34 mouse cellular contexts compared by ENCODE assay signal in the genomic region with DNA sequence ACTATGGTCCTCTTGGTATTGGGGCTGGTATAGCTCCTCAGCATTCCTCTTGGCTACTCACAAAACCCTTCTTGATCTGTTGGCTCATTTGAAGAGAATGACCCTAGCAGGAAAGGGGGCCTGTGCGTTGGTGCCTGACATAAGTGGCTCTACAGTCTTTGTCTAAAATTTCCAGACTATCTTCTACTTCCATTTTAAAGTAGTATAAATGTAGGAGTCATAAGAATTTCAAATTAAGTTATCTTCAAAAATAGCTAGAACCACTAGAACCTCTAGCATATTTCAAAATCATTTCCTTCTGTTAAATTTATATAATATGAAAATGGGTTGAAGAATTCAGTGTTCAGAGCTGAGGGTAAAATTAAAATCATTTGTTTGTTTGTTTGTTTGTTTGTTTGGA.
"Had no signal": no experiment of that assay in that cellular context is flagged by ENCODE, and none has a peak within 500 bp of the region (broad histone marks: within the 10 kb centered on the region; RNA-seq: fewer than 3 reads in every experiment).

No protein-coding gene starts in this region.

- ATAC-seq: hindbrain, embryonic 16.5 days; hindbrain, postnatal 0 days; inflammation-experienced regulatory T-cells, adult 6 months; intestine, embryonic 15.5 days; intestine, embryonic 16.5 days; intestine, postnatal 0 days had no signal

- DNase-seq: heart, postnatal 10 days; heart, postnatal 14 days; heart, postnatal 36 days; heart, postnatal 4 days; kidney, adult 11 months; kidney, adult 18-20 months; kidney, adult 2 months; kidney, adult 8-10 months; kidney, adult 9 months; kidney, postnatal 10 days; kidney, postnatal 14 days; kidney, postnatal 25 days; kidney, postnatal 36 days; kidney, postnatal 4 days; layer of hippocampus, adult 9-11 months; layer of hippocampus, postnatal 36 days had no signal

- H3K9me3 ChIP-seq: heart, embryonic 12.5 days; heart, embryonic 13.5 days; heart, embryonic 15.5 days; hindbrain, embryonic 10.5 days; hindbrain, embryonic 12.5 days; hindbrain, embryonic 13.5 days; hindbrain, embryonic 15.5 days; intestine, embryonic 15.5 days; kidney, embryonic 15.5 days had no signal

- H3K27ac ChIP-seq: heart, embryonic 13.5 days; heart, embryonic 15.5 days; hindbrain, embryonic 10.5 days; hindbrain, embryonic 12.5 days; hindbrain, embryonic 13.5 days; hindbrain, embryonic 14.5 days; hindbrain, embryonic 15.5 days; hindbrain, postnatal 0 days; intestine, embryonic 15.5 days; kidney, embryonic 15.5 days; kidney, postnatal 0 days; layer of hippocampus, adult 2 months had no signal

- H3K4me1 ChIP-seq: heart, embryonic 12.5 days; heart, embryonic 13.5 days; heart, embryonic 15.5 days; hindbrain, embryonic 10.5 days; hindbrain, embryonic 12.5 days; hindbrain, embryonic 13.5 days; hindbrain, embryonic 15.5 days; intestine, embryonic 15.5 days; kidney, embryonic 15.5 days had no signal

- H3K4me2 ChIP-seq: heart, embryonic 11.5 days; heart, embryonic 12.5 days; heart, embryonic 13.5 days; heart, embryonic 15.5 days; hindbrain, embryonic 12.5 days; hindbrain, embryonic 13.5 days; hindbrain, embryonic 14.5 days; hindbrain, embryonic 15.5 days; intestine, embryonic 15.5 days; kidney, embryonic 15.5 days had no signal

- H3K36me3 ChIP-seq: heart, embryonic 12.5 days; heart, embryonic 13.5 days; heart, embryonic 15.5 days; hindbrain, embryonic 10.5 days; hindbrain, embryonic 12.5 days; hindbrain, embryonic 13.5 days; hindbrain, embryonic 15.5 days; intestine, embryonic 15.5 days; kidney, embryonic 15.5 days had no signal

- H3K9ac ChIP-seq: heart, embryonic 12.5 days; heart, embryonic 13.5 days; heart, embryonic 15.5 days; hindbrain, embryonic 12.5 days; hindbrain, embryonic 13.5 days; hindbrain, embryonic 14.5 days; hindbrain, embryonic 15.5 days; intestine, embryonic 15.5 days; kidney, embryonic 15.5 days had no signal

- H3K27me3 ChIP-seq: heart, embryonic 12.5 days; heart, embryonic 13.5 days; heart, embryonic 15.5 days; hindbrain, embryonic 12.5 days; hindbrain, embryonic 13.5 days; hindbrain, embryonic 15.5 days; intestine, embryonic 15.5 days; kidney, embryonic 15.5 days had no signal

- H3K4me3 ChIP-seq: heart, embryonic 12.5 days; heart, embryonic 13.5 days; heart, embryonic 15.5 days; hindbrain, embryonic 10.5 days; hindbrain, embryonic 12.5 days; hindbrain, embryonic 13.5 days; hindbrain, embryonic 15.5 days; intestine, embryonic 15.5 days; kidney, embryonic 15.5 days; layer of hippocampus, adult 2 months had no signal
